Mouse (Mus musculus) layer of hippocampus, adult 18-20 months (tissue): ENCODE results near the gene Txnrd1. TPM values are rescaled to one million over a fixed set of nuclear protein-coding genes. Genes with fewer than 3 reads are reported as not detected.

ENCODE experiments used
- DNase-seq, 2 experiments: peaks; one replicate each; pipeline ENCODE4 v3.0.0; 2022; ENCODE audit warnings: low spot score in 2 of 2
- long read RNA-seq: library from polyadenylated mRNA; stranded (forward); transcript quantifications from one replicate; pipeline ENCODE4 v2.0.0, GENCODE M21; 2021
- total RNA-seq, 2 experiments: library from RNA; stranded (reverse); gene quantifications; 2 replicates each; pipeline ENCODE4 v1.2.3; 2021

The Txnrd1 gene
- total RNA-seq = 10 to 100 TPM; 47.7 to 56.7 TPM
- long read RNA-seq, transcript Txnrd1-206 (14 exons, 3,531 nt) = minor isoform, 9 of 120 reads
- long read RNA-seq, transcript Txnrd1-208 (15 exons, 2,297 nt) = major isoform, 94 of 120 reads
- long read RNA-seq, transcript Txnrd1-201 (14 exons, 3,325 nt) = minor isoform, 6 of 120 reads
- long read RNA-seq, partial matches to known transcripts = 3 of 120 reads
- long read RNA-seq, other reads (novel, unspliced or antisense) = 8 of 120 reads

GRCm38 (mm10) chr10:82833926-82834325, at the start of gene Txnrd1:
Gene Txnrd1 (plus strand): TSS chr10:82833951.
- no peak for DNase-seq

GRCm38 (mm10) chr10:82789181-82789580, 44.6 kb upstream of the Txnrd1 start:
- no peak for DNase-seq

- DNase-seq = no peak
Observed at GRCm38 (mm10) chr10:82790504-82790903, 43.2 kb upstream of the Txnrd1 start.

- DNase-seq = no peak
Observed at GRCm38 (mm10) chr10:82791713-82792112, 42.0 kb upstream of the Txnrd1 start.

- no peak for DNase-seq
Observed at GRCm38 (mm10) chr10:82792311-82792710, 41.4 kb upstream of the Txnrd1 start.

- DNase-seq = peak; percentile 78 to 79
Observed at GRCm38 (mm10) chr10:82795071-82795731, 38.5 kb upstream of the Txnrd1 start.

GRCm38 (mm10) chr10:82795767-82796166, 38.0 kb upstream of the Txnrd1 start:
- DNase-seq = no peak

GRCm38 (mm10) chr10:82796471-82797118, 37.2 kb upstream of the Txnrd1 start:
- no peak for DNase-seq

GRCm38 (mm10) chr10:82797119-82797491, 36.6 kb upstream of the Txnrd1 start:
- no peak for DNase-seq

GRCm38 (mm10) chr10:82798312-82798933, 35.3 kb upstream of the Txnrd1 start:
- DNase-seq = no peak

- DNase-seq = no peak
Observed at GRCm38 (mm10) chr10:82800094-82800493, 33.7 kb upstream of the Txnrd1 start.

GRCm38 (mm10) chr10:82804396-82804795, 29.4 kb upstream of the Txnrd1 start:
- DNase-seq = no peak

GRCm38 (mm10) chr10:82805111-82805510, 28.6 kb upstream of the Txnrd1 start:
- no peak for DNase-seq

GRCm38 (mm10) chr10:82806414-82806813, 27.3 kb upstream of the Txnrd1 start:
- DNase-seq = no peak

GRCm38 (mm10) chr10:82807238-82807637, 26.5 kb upstream of the Txnrd1 start:
- DNase-seq = no peak

GRCm38 (mm10) chr10:82808155-82808554, 25.6 kb upstream of the Txnrd1 start:
- DNase-seq = no peak

GRCm38 (mm10) chr10:82808891-82809290, 24.9 kb upstream of the Txnrd1 start:
- no peak for DNase-seq

- no peak for DNase-seq
Observed at GRCm38 (mm10) chr10:82809352-82809751, 24.4 kb upstream of the Txnrd1 start.

- DNase-seq = peak; percentile 41 to 80
Observed at GRCm38 (mm10) chr10:82811855-82812431, 21.8 kb upstream of the Txnrd1 start.

- DNase-seq = peak in 1 of 2 experiments; percentile 52
Observed at GRCm38 (mm10) chr10:82814096-82814970, 19.4 kb upstream of the Txnrd1 start.

- no peak for DNase-seq
Observed at GRCm38 (mm10) chr10:82816441-82816840, 17.3 kb upstream of the Txnrd1 start.
